Mouse (Mus musculus) heart, embryonic 11.5 days (tissue): ENCODE data around the gene Thra. TPM values are rescaled to one million over a fixed set of nuclear protein-coding genes. Genes with fewer than 3 reads are reported as not detected.
A peak's percentile ranks its signal among the peaks of the same experiment; 100 is the strongest.
"Not testable (repeated sequence)": the region's sequence is repeated elsewhere in the genome, so short reads cannot be mapped to it uniquely, and the experiment has no call there.

Experiments
- ATAC-seq: fragments of 200-750 bp; cut with Nextera tagmentation; replicated peaks from 2 replicates; pipeline ENCODE4 v1.8.0; 2017; ENCODE audit warnings: moderate library complexity; ENCODE audit not compliant: insufficient number of reproducible peaks, low FRiP score, low TSS enrichment
- H3K27ac ChIP-seq: fragments of 300-500 bp; sonication (generic); 2 replicates; pipeline ENCODE4 v1.5.1; 2014; ENCODE audit warnings: mild to moderate bottlenecking, low read depth, low read length
- H3K27me3 ChIP-seq: fragments of 300-500 bp; sonication (generic); 2 replicates; pipeline ENCODE4 v1.6.1; 2014; ENCODE audit warnings: mild to moderate bottlenecking, low read length, mixed read lengths; ENCODE audit not compliant: control insufficient read depth, insufficient read depth
- H3K36me3 ChIP-seq: fragments of 300-500 bp; sonication (generic); 2 replicates; pipeline ENCODE4 v1.6.1; 2014; ENCODE audit warnings: mild to moderate bottlenecking, low read length, moderate library complexity, mixed read lengths; ENCODE audit not compliant: control insufficient read depth, insufficient read depth
- H3K4me1 ChIP-seq: fragments of 300-500 bp; sonication (generic); 2 replicates; pipeline ENCODE4 v1.6.1; 2014; ENCODE audit warnings: low read length; ENCODE audit not compliant: control insufficient read depth, insufficient read depth
- H3K4me2 ChIP-seq: fragments of 300-500 bp; sonication (generic); 2 replicates; pipeline ENCODE4 v1.6.1; 2014; ENCODE audit warnings: mild to moderate bottlenecking, moderate library complexity
- H3K4me3 ChIP-seq: fragments of 300-500 bp; sonication (generic); 2 replicates; pipeline ENCODE4 v1.5.1; 2014; ENCODE audit warnings: low read depth, low read length
- H3K9ac ChIP-seq: fragments of 300-500 bp; sonication (generic); 2 replicates; pipeline ENCODE4 v1.6.1; 2014; ENCODE audit warnings: mild to moderate bottlenecking, low read depth, low read length, moderate library complexity
- H3K9me3 ChIP-seq: fragments of 300-500 bp; sonication (generic); replicated peaks from 2 replicates; pipeline ENCODE4 v1.6.1; 2016; ENCODE audit warnings: low read length; ENCODE audit not compliant: control insufficient read depth
- WGBS: fragments of 180-500 bp; shearing (Covaris S2); extraction: QIAGEN DNeasy Blood & Tissue Kit; methylation state at CpG from one replicate; pipeline ENCODE4 v1.1.7; 2014; ENCODE audit not compliant: insufficient replicate concordance; 5-methylcytosine and 5-hydroxymethylcytosine counted together
- polyA plus RNA-seq: library from polyadenylated mRNA; unstranded; fragments of >200 nt; fragmentation: Nextera tagmentation; extraction: Ambion mirVana; gene quantifications from 2 replicates; pipeline ENCODE4 v1.2.1, GENCODE M21; 2014

Thra gene
- polyA plus RNA-seq, 1 experiment from 2014 or later: 35.7 TPM

DNA sequence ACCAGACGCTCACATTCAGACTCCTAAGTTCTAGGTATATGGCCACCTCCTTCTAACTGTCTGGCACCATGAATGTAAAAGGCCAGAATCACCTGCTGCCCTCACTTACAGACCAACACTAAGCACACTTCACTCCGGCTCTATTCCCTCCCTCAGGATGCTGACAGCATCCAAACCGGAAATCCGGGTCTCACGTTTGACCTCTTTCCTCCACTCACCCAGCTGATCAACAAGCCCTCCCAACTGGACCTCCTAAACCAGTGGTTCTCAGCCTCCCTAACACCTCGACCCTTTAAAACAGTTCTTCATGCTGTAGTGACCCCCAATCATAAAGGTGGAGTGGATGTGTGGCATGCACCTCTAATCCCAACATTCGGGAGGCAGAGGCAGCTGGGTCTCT is 17.3 kb upstream of the Thra start:
- Histone ChIP-seq H3K4me3 (no peak overlapping the region), H3K36me3 (peaks cover 4% of the 10 kb centered on the region), H3K9ac (no peak overlapping the region), H3K27me3 (no peaks in the 10 kb centered on the region), H3K4me1 (peaks cover 11% of the 10 kb centered on the region), H3K27ac (no peak overlapping the region), H3K4me2 (no peak overlapping the region), H3K9me3 (no peaks in the 10 kb centered on the region)
- ATAC-seq: no peak
- 74% methylated on average over 7 of the region's 7 CpGs for WGBS

DNA sequence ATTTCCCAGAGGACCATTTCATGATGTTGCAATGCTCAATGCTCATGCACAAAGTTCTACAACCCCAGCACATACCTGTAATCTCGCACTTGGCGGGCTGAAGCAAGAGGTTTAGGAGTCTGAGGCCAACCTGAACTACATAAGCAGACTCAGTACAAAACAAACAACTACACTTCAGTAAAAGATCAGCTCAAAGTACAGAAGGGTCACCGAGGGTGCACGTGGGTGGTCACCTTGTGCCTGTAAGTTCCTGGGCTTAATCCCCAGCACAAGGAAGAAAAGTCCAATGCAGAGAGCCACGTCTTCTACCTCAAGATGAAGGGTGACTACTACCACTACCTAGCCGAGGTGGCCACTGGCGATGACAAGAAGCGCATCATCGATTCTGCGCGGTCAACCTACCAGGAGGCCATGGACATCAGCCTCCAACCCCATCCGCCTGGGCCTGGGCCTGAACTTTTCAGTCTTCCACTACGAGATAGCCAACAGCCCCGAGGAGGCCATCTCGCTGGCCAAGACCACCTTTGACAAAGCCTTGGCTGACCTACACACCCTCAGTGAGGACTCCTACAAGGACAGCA is 14.4 kb upstream of the Thra start:
- H3K9ac ChIP-seq: no peak overlapping the region
- H3K27me3 ChIP-seq: no peaks in the 10 kb centered on the region
- H3K4me3 ChIP-seq: no peak overlapping the region
- no peak overlapping the region for H3K27ac ChIP-seq
- no peaks in the 10 kb centered on the region; the same call in none of the 2 replicates for H3K36me3 ChIP-seq
- WGBS: 91% methylated on average over 15 of the region's 15 CpGs
- no peak overlapping the region for H3K4me2 ChIP-seq
- ATAC-seq: no peak
- H3K4me1 ChIP-seq: peaks cover 14% of the 10 kb centered on the region
- H3K9me3 ChIP-seq: no peaks in the 10 kb centered on the region

GRCm38 (mm10) chr11:98729119-98729588 is 11.3 kb upstream of the Thra start, which contains the start of gene Med24:
Gene Med24 (minus strand): TSS chr11:98729435.
- Histone ChIP-seq H3K4me2 (peak within 1 kb of the TSS; percentile 70), H3K4me3 (peak within 1 kb of the TSS; percentile 52), H3K9ac (peak within 1 kb of the TSS; percentile 74), H3K27me3 (no peaks in the 10 kb centered on the region), H3K27ac (no peak within 1 kb of the TSS), H3K4me1 (0 out of 2 replicates have a peak, but pooled peaks cover 3% of the 10 kb centered on the region), H3K9me3 (no peaks in the 10 kb centered on the region), H3K36me3 (no peaks in the 10 kb centered on the region; the same call in none of the 2 replicates)
- peak; percentile 79 for ATAC-seq
- WGBS: under 1% methylated on average over 16 of the region's 16 CpGs

- Histone ChIP-seq H3K4me2 (no peak overlapping the region), H3K36me3 (no peaks in the 10 kb centered on the region), H3K4me1 (0 out of 2 replicates have a peak, but pooled peaks cover 3% of the 10 kb centered on the region), H3K27me3 (no peaks in the 10 kb centered on the region), H3K9me3 (no peaks in the 10 kb centered on the region), H3K4me3 (no peak overlapping the region), H3K9ac (no peak overlapping the region), H3K27ac (no peak overlapping the region)
- 59% methylated on average over 4 of the region's 4 CpGs for WGBS
- ATAC-seq: no peak
Observed at GRCm38 (mm10) chr11:98730727-98731126, 9.7 kb upstream of the Thra start.

- H3K9ac ChIP-seq: no peak overlapping the region
- no peaks in the 10 kb centered on the region for H3K27me3 ChIP-seq
- no peak for ATAC-seq
- H3K4me3 ChIP-seq: no peak overlapping the region
- H3K36me3 ChIP-seq: no peaks in the 10 kb centered on the region
- H3K9me3 ChIP-seq: no peaks in the 10 kb centered on the region
- 0 out of 2 replicates have a peak, but pooled peaks cover 3% of the 10 kb centered on the region for H3K4me1 ChIP-seq
- H3K27ac ChIP-seq: no peak overlapping the region
- 61% methylated on average over 5 of the region's 5 CpGs for WGBS
- no peak overlapping the region for H3K4me2 ChIP-seq
Observed at GRCm38 (mm10) chr11:98731134-98731533, 9.3 kb upstream of the Thra start.

- H3K9ac ChIP-seq: no peak overlapping the region
- ATAC-seq: no peak
- H3K4me3 ChIP-seq: no peak overlapping the region
- H3K27ac ChIP-seq: no peak overlapping the region
- H3K9me3 ChIP-seq: no peaks in the 10 kb centered on the region
- H3K4me1 ChIP-seq: peaks cover 5% of the 10 kb centered on the region; the same call in 1 of the 2 replicates
- no peak overlapping the region for H3K4me2 ChIP-seq
- no peaks in the 10 kb centered on the region for H3K27me3 ChIP-seq
- no peaks in the 10 kb centered on the region for H3K36me3 ChIP-seq
- 73% methylated on average over 3 of the region's 3 CpGs for WGBS
Observed at GRCm38 (mm10) chr11:98734020-98734419, 6.4 kb upstream of the Thra start.

DNA sequence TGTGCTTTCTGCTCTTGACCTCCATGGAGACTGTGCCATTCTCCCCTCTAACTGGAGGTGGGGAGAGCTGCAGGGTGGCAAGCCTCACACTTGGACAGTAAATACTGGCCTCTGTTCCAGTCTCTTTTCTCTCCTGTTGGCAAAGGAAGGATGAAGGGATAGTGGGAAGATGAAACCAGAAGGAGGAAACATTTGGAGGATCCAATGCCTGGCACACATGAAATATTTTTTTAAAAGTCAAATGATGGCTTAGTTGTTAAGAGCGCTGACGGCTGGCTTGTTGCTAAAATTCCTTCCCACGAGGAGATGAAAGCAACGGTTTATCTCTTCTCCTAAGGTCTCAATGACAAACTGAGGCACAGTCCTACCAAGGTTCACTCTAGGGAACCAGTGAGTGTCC is 5.3 kb upstream of the Thra start:
- peaks cover 10% of the 10 kb centered on the region for H3K4me1 ChIP-seq
- no peak overlapping the region for H3K4me3 ChIP-seq
- no peak overlapping the region for H3K9ac ChIP-seq
- no peak overlapping the region for H3K27ac ChIP-seq
- 77% methylated on average over 4 of the region's 4 CpGs for WGBS
- no peaks in the 10 kb centered on the region for H3K9me3 ChIP-seq
- no peaks in the 10 kb centered on the region for H3K27me3 ChIP-seq
- no peak overlapping the region for H3K4me2 ChIP-seq
- no peaks in the 10 kb centered on the region for H3K36me3 ChIP-seq
- ATAC-seq: no peak

DNA sequence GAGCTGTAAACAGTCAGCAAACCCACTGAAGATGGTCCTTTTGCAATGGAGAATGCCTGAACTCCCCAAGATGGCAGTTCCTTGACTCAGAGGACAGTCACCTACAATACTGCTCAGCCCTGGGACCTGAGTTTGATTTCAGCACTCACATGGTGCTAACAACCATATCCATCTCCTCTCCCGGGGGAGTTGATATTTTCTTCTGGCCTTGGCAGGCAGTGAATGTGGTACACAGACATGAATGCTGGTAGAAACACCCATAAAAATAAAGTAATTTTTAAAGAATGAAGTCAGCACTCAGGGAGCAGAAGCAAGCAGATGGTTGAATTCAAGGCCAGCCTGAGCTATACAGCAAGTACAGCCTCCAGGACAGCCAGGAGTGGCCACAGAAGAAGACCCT is 4.3 kb upstream of the Thra start:
- Histone ChIP-seq H3K36me3 (no peaks in the 10 kb centered on the region), H3K9me3 (no peaks in the 10 kb centered on the region), H3K27me3 (no peaks in the 10 kb centered on the region), H3K4me3 (no peak overlapping the region), H3K9ac (no peak overlapping the region), H3K4me2 (no peak overlapping the region), H3K27ac (no peak overlapping the region), H3K4me1 (peaks cover 15% of the 10 kb centered on the region)
- no peak for ATAC-seq
- 93% methylated on average over 1 of the region's 1 CpGs for WGBS

- H3K36me3 ChIP-seq, H3K9me3 ChIP-seq, H3K27me3 ChIP-seq, H3K4me3 ChIP-seq, ATAC-seq, H3K9ac ChIP-seq, H3K27ac ChIP-seq, H3K4me2 ChIP-seq: not testable (repeated sequence)
- 74% methylated on average over 2 of the region's 2 CpGs for WGBS
- peaks cover 17% of the 10 kb centered on the region for H3K4me1 ChIP-seq
Observed at GRCm38 (mm10) chr11:98737220-98737619, 3.2 kb upstream of the Thra start.
